Mouse (Mus musculus) myocyte (in vitro differentiated cells): Measurements from ENCODE around the gene Iqcn.

Experiments used
- CEBPB ChIP-seq: IDR thresholded peaks from 2 replicates; pipeline ENCODE4 v1.6.1; 2011; ENCODE audit warnings: mild to moderate bottlenecking, moderate library complexity; ENCODE audit not compliant: poor library complexity, insufficient read depth, severe bottlenecking
- MAX ChIP-seq: IDR thresholded peaks from one replicate; pipeline ENCODE4 v1.6.1; 2011; ENCODE audit warnings: low read depth, mild to moderate bottlenecking, control low read depth
- POLR2A ChIP-seq: IDR thresholded peaks from one replicate; pipeline ENCODE4 v1.6.1; 2011; ENCODE audit warnings: low read depth, mild to moderate bottlenecking, control low read depth, moderate library complexity; ENCODE audit not compliant: insufficient read length

- TF ChIP-seq CEBPB (no peak), POLR2A (no peak), MAX (no peak)
Measured at GRCm38 (mm10) chr8:70746676-70747075, 43.4 kb downstream of the Iqcn start.
